Mouse (Mus musculus) small intestine, adult 2 months (tissue): ENCODE measurements around the gene Ccdc171.

Source experiments
- CTCF ChIP-seq: fragments of 200-500 bp; IDR thresholded peaks from 2 replicates; pipeline ENCODE4 v1.5.1; 2012; ENCODE audit warnings: low read depth, mild to moderate bottlenecking, control low read depth, inconsistent platforms, low read length, moderate library complexity, mixed read lengths; ENCODE audit not compliant: insufficient replicate concordance, insufficient read length; ENCODE audit errors: extremely low read depth
- POLR2A ChIP-seq: fragments of 200-500 bp; IDR thresholded peaks from 2 replicates; pipeline ENCODE4 v1.6.1; 2012; ENCODE audit warnings: low read depth, mild to moderate bottlenecking, control low read depth, inconsistent platforms, low read length, moderate library complexity

DNA sequence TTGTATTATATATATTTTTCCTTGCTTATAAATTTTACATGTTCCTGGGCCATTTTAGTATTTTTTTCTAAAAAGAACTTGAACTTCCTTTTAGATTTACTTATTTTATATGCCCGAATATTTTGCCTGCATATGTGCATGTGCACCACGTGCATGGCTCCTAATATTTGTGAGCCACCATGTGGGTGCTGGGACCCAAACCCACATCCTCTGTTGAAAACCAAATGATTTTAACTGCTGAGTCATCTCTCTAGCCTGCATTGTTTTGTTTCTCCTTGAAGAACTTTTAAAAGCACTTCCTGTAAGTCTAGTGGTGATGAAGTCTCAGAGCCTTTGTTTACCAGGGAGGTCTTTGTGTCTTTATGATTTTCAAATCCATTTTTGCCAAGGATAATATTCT is 259.8 kb downstream of the Ccdc171 start:
- TF ChIP-seq CTCF = no peak
- TF ChIP-seq POLR2A = no peak
